Mouse (Mus musculus) thymus, adult 2 months (tissue): ENCODE data around the gene Mecom. TPM values are rescaled to one million over a fixed set of nuclear protein-coding genes. Genes with fewer than 3 reads are reported as not detected.

Experiments
- DNase-seq: peaks from one replicate; pipeline ENCODE4 v3.0.0; 2021
- H3K27ac ChIP-seq: fragments of 200-500 bp; 2 replicates; pipeline ENCODE4 v1.5.1; 2012; ENCODE audit warnings: low read length, control low read depth; ENCODE audit not compliant: control insufficient read depth, insufficient read depth
- H3K27me3 ChIP-seq: fragments of 200-500 bp; 2 replicates; pipeline ENCODE4 v1.6.1; 2012; ENCODE audit warnings: mild to moderate bottlenecking, low read length, moderate library complexity, mixed read lengths; ENCODE audit not compliant: control insufficient read depth, insufficient read depth
- H3K36me3 ChIP-seq: fragments of 200-500 bp; 2 replicates; pipeline ENCODE4 v1.6.1; 2012; ENCODE audit warnings: mild to moderate bottlenecking, low read length, moderate library complexity; ENCODE audit not compliant: control insufficient read depth, insufficient read depth
- H3K4me1 ChIP-seq: fragments of 200-500 bp; replicated peaks from 2 replicates; pipeline ENCODE4 v1.6.1; 2012; ENCODE audit warnings: low read length; ENCODE audit not compliant: control insufficient read depth, insufficient read depth
- H3K4me3 ChIP-seq: fragments of 200-500 bp; 2 replicates; pipeline ENCODE4 v1.5.1; 2012; ENCODE audit warnings: mild to moderate bottlenecking, low read length, control low read depth, moderate library complexity; ENCODE audit not compliant: control insufficient read depth, insufficient read depth
- CTCF ChIP-seq: fragments of 200-500 bp; IDR thresholded peaks from 2 replicates; pipeline ENCODE4 v1.5.1; 2012; ENCODE audit warnings: mild to moderate bottlenecking, control low read depth, low read length, moderate library complexity, borderline replicate concordance; ENCODE audit not compliant: control insufficient read depth, poor library complexity, insufficient read depth; ENCODE audit errors: extremely low read depth
- POLR2A ChIP-seq: fragments of 200-500 bp; IDR thresholded peaks from 2 replicates; pipeline ENCODE4 v1.6.1; 2012; ENCODE audit warnings: mild to moderate bottlenecking, low read length, control low read depth, moderate library complexity; ENCODE audit not compliant: control insufficient read depth, poor library complexity, insufficient read depth; ENCODE audit errors: extremely low read depth
- WGBS: fragments of 180-500 bp; shearing (Covaris S2); methylation state at CpG from one replicate; pipeline ENCODE4 v1.1.7; 2018; 5-methylcytosine and 5-hydroxymethylcytosine counted together
- polyA plus RNA-seq: library from polyadenylated mRNA; depleted of rRNA; stranded (reverse); fragments of >200 nt; gene quantifications from 2 replicates; pipeline ENCODE4 v1.2.3, GENCODE M21; 2012

Gene Mecom
- polyA plus RNA-seq, 1 experiment: 0.92 TPM

DNA sequence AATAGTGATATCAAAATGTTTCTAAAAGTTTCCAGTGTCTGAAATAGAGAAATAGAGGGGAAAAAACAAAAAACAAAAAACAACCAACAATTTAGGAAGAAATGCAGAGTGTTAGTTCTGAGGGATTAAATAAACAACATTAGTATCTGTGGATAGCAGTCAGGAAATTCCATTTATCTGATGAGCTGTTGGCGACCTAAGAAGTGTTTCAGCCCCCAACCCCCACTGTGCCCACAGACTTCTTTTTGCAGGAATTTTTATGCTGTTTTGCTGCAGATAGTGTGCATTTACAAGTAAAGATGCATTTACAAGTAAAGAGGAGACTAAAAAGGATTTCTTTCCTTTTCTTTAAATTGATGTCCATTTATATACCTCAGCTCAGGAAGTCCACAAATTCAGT is 441.9 kb downstream of the Mecom start:
- H3K27me3 ChIP-seq: no peaks in the 10 kb centered on the region
- H3K27ac ChIP-seq: no peak overlapping the region
- 72% methylated on average over 1 of the region's 1 CpGs for WGBS
- H3K4me1 ChIP-seq: no peaks in the 10 kb centered on the region
- H3K36me3 ChIP-seq: no peaks in the 10 kb centered on the region
- DNase-seq: no peak
- H3K4me3 ChIP-seq: no peak overlapping the region
- TF ChIP-seq POLR2A (no peak), CTCF (no peak)

DNA sequence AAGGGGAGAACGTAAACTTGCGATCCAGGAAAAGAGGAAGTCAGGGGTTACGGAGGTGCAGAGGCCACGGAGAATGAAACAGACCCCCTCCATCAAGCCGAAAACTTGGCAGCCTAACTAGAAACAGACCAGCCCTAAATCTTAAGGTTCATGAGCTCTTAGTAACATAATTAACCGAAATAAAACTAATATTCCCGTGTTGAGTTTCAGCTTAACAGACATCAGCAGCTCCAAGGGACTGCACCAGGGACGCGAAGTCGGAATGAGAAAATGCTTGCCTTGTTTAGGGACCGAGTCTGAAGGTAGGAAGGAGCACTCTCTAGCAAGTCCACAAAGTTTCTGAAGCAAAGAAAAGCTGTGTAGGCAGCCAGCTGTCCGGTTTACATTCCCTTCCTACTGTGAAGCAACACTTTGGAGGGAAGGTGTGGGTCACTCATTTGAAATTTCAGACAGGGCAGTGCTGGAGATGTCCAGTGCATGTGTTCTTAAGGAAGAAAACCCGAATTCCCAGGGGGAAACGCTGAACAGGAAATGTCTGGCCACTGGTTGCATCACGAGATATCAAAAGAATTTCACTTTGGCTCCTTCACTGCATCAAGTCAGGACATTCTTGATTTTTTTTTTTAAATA is 442.5 kb downstream of the Mecom start:
- TF ChIP-seq CTCF (no peak), POLR2A (no peak)
- WGBS: 8% methylated on average over 15 of the region's 15 CpGs
- no peaks in the 10 kb centered on the region for H3K36me3 ChIP-seq
- H3K4me1 ChIP-seq: no peaks in the 10 kb centered on the region
- no peaks in the 10 kb centered on the region for H3K27me3 ChIP-seq
- H3K27ac ChIP-seq: no peak overlapping the region
- no peak for DNase-seq
- no peak overlapping the region for H3K4me3 ChIP-seq

DNA sequence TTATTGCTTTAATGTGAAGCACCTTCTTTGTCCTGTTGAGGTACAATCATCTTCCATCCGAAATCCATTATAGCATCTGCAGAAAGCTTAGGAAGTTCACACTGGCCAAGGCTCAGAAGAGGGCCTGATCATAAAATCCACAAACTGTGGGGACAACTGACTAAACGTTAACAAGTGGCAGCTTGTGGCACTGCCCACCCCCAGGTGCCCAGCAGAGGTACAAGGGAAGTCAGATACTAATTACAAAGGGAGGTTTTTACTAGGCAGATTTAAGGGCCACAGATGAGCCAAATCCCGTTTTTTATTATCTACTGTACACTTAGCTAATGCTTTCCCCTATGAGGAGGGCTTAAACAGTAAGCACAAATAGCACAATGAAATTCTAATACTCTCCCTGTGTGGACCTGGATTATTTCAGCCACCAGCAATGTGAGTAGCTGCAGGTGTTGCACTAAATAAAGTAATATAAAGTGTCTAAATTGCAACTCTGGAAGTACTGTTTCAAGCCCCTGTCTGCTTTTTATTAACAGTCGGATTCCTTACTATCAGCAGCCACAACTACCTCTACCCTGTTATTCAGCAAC is 443.2 kb downstream of the Mecom start:
- TF ChIP-seq POLR2A (no peak), CTCF (no peak)
- no peak for DNase-seq
- no peak overlapping the region for H3K4me3 ChIP-seq
- H3K36me3 ChIP-seq: no peaks in the 10 kb centered on the region
- WGBS: 68% methylated on average over 4 of the region's 4 CpGs
- H3K27me3 ChIP-seq: no peaks in the 10 kb centered on the region
- H3K27ac ChIP-seq: no peak overlapping the region
- H3K4me1 ChIP-seq: no peaks in the 10 kb centered on the region

DNA sequence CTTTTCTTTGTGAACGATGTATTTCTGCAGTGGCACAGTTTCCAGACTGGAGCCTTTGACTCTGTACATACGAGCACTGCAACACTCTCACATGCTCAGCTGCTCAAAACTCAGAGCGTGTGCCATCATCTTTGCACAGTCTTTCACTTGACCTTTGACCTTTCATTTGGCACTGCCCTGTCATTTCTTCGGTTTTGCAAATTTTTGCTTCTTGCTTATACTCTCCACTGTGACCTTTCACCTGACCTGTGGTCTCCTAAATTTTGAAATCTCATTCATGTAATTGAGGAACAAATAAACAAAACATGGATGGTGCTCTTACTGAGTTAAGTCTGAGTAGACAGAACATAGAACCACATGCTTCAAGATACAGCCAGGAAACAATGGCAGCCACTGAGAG is 446.7 kb downstream of the Mecom start:
- Histone ChIP-seq H3K27me3 (no peaks in the 10 kb centered on the region), H3K4me1 (no peaks in the 10 kb centered on the region), H3K4me3 (no peak overlapping the region), H3K27ac (no peak overlapping the region), H3K36me3 (no peaks in the 10 kb centered on the region)
- no peak for DNase-seq
- 89% methylated on average over 4 of the region's 4 CpGs for WGBS
- TF ChIP-seq CTCF (no peak), POLR2A (no peak)

DNA sequence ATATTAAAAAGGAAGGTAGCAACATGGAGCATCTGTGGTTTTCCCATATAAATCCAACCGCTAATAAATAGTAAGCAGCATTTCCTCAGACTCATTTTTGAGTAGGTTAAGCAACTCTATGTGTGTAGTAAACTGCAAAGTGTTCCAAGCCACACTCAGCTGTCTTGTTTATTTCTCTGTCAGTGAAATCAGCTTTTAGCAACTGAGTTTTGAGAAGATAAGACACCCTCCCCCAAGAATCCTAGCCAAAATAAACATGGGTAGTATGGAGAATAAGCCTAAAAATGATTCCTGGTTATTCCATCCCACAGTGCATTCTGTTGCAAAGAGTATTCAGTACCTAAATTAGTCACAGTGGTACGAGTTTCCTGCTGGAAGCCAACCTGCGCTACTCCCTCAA is 450.1 kb downstream of the Mecom start:
- no peak for DNase-seq
- WGBS: 89% methylated on average over 3 of the region's 3 CpGs
- Histone ChIP-seq H3K4me1 (no peaks in the 10 kb centered on the region), H3K27ac (no peak overlapping the region), H3K4me3 (no peak overlapping the region), H3K27me3 (no peaks in the 10 kb centered on the region), H3K36me3 (no peaks in the 10 kb centered on the region)
- TF ChIP-seq POLR2A: no peak
- TF ChIP-seq CTCF: no peak

DNA sequence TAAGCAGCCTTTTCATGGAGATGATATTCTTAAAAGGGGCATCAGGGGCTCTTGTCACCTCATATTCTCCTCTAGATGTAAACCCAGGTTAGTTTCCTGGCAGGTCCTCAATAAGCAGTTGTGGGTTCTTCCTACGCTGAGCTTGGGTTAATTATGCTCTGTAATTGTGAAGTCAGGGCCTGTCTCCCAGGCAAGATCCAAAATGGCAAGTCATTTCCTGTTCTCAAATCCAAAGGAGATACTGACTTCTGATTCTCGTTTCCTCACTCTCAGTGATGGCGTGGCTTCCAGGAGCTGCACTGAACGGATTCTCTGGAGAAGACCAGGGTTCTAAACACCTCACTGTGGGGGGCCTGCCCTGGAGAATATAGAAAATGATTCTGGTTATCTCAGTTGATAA is 450.7 kb downstream of the Mecom start:
- Histone ChIP-seq H3K27me3 (no peaks in the 10 kb centered on the region), H3K4me3 (no peak overlapping the region), H3K36me3 (no peaks in the 10 kb centered on the region), H3K27ac (no peak overlapping the region), H3K4me1 (no peaks in the 10 kb centered on the region)
- DNase-seq: no peak
- TF ChIP-seq POLR2A (no peak), CTCF (no peak)
- 65% methylated on average over 4 of the region's 4 CpGs for WGBS
